Mouse (Mus musculus) gastrocnemius, postnatal 10 days (tissue): ENCODE results near the gene Edn3. TPM values are rescaled to one million over a fixed set of nuclear protein-coding genes. Genes with fewer than 3 reads are reported as not detected.

ENCODE experiments used
- DNase-seq: peaks from one replicate; pipeline ENCODE4 v3.0.0; 2021; ENCODE audit warnings: mixed read lengths
- long read RNA-seq, 2 experiments: library from polyadenylated mRNA; stranded (forward); transcript quantifications; one replicate each; pipeline ENCODE4 v2.0.0; 2021
- total RNA-seq, 2 experiments: library from RNA; stranded (reverse); gene quantifications; 2 replicates each; pipeline ENCODE4 v1.2.3; 2021

Gene Edn3
- 1 to 10 TPM; 8.6 to 8.8 TPM for total RNA-seq
- long read RNA-seq, experiment 1, transcript Edn3-201 (5 exons, 3,117 nt), result major isoform, 7 of 10 reads
- long read RNA-seq, experiment 1, partial matches to known transcripts, result 0 of 10 reads
- long read RNA-seq, experiment 1, other reads (novel, unspliced or antisense), result 2 of 10 reads
- long read RNA-seq, experiment 2, transcript Edn3-201 (5 exons, 3,117 nt), result major isoform, 6 of 11 reads
- long read RNA-seq, experiment 2, partial matches to known transcripts, result 1 of 11 reads
- long read RNA-seq, experiment 2, other reads (novel, unspliced or antisense), result 2 of 11 reads

DNA sequence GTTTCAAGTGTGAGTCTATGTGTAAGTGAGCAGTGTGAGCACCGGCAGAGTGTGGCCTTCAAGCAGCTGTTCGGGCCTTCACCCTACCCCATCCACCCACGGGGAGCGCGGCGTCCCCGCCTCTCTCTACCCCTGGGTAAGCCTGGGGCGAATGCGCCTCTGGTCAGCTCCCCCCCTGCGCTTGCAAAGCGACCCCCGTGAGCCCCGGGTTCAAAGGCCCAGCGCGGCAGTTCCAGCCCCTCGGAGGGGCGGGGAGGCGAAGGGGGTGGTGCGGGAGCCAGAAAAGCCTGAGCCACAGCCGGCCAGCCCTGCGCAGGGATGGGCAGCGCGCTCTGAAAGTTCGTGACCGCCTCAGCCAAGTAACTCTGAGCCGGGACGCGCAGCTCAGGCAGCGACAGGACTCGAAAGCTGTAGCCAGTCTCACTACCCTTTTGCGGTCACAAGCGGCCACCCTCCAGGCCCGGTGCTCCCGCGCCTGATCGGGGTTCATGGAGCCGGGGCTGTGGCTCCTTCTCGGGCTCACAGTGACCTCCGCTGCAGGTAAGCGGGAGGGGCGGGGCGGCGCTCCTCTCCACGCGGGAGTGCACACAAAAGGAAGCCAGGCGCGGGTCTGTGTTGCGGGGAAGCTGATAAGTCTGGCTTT, at the start of gene Edn3:
Gene Edn3 (plus strand): TSS at position 141 of the 643 bp plus-strand sequence.
- peak; percentile 48 for DNase-seq

DNA sequence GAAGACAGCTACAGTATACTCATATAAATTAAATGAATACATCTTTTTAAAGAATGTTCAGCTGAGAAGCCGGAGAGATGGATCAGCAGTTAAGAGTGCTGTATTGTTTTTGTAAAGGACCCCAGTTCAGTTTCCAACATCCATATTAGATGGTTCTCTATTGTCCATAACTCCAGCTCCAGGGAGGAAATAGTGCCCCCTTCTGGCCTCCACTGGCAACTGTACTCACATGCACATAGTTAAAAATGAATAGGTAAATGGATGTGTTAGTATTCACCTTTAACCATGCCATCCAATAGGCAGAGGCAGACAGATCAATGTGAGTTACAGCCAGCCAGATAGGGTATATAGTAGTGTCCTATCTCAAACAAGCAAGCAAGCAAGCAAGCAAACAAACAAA, 48.4 kb upstream of the Edn3 start:
- no peak for DNase-seq

DNA sequence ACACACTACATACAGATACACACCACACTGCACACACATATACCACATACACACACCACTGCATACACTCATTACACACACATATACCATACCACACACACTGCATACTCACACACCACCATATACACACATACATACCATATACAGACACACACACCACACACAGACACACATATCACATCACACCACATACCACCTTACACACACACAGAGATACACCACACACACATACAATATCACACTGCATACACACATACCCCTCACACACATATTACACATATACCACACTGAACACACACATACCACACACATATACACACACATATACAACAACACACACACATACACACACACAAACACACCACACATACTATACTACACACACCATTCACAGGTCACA, 44.5 kb upstream of the Edn3 start:
- DNase-seq, result no peak

DNA sequence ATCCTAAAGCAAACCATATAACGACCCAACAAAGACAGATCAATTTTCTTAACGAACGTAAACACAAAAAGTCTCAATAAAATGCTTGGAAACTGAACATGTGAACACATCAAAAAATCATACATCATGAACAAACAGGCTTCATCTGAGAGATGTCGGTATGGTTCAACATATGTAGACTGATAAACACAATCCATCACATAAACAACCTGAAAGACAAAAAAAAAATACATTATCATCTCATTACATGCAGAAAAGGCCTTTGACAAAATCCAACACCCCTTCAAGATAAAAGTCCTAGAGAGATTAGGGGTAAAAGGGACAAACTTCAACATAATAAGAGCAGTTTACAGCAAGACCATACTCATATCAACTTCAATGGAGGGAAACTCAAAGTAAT, 42.6 kb upstream of the Edn3 start:
- no peak for DNase-seq

DNA sequence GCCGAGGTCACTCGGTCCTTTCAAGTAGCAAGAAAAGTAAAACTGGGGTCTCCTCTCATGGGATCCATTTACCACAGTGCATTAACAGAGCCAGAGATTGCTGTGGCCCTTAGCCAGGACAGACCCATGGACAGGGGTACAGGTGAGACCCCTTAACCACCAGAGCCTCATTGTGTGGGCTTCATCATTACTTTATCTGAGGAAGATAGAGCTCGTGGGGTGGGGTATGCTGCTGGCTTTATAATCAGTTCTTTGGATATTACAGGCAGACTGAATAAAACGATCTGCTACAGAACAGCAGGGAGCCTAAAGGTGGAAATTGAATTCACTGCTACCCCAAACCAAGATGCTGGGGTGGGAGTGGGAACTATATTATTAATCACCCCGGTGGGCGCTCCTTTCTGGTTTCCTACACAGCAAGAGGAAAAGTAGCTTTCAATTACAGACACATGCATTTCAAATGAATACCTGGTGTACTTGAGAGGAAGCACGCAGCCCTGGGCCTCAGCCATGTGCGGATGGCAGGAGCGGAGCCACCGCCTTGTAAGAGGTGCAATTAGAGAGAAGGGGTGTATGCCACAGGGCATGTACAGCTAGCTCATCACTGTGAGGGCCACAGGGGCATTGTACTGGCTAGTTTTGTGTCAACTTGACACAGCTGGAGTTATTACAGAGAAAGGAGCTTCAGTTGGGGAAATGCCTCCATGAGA, 33.1 kb upstream of the Edn3 start:
- DNase-seq, result no peak

DNA sequence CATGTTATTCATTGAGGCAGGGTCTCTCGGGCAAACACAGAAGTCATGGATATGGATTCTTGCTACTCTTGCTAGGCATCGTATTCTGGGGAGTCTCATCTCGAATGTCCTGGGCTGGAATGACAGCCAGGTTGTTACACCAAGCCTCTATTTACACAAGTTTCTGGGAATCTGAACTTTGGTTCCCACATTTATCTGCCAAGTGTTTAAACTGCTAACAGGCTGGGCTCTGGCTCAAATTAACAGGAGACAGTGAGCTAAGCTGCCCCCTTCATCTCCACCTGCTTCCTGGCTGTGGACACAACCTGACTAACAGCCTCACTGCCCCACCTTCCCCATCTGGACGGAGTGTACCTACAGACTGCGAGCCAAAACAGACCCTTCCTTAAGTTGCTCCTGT, 28.5 kb upstream of the Edn3 start:
- DNase-seq, result no peak

DNA sequence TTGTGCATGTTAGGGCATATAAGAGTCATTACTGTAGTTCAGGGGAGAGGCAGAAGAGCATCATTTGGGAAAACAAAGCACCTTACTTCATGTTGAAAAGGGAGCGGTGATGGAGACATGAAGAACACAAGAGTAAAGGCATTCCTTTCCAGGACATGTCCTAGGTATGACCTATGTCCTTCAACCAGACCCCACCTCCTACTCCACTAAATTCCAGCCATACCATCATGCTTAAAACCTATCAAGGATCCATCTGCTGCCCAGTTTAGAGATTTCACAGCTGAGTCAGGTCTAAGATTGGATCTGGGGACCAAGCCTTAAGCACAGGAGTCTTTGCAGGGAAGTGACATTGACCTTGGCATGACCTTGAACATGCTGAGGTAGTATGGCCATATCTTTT, 25.1 kb upstream of the Edn3 start:
- DNase-seq, result no peak

DNA sequence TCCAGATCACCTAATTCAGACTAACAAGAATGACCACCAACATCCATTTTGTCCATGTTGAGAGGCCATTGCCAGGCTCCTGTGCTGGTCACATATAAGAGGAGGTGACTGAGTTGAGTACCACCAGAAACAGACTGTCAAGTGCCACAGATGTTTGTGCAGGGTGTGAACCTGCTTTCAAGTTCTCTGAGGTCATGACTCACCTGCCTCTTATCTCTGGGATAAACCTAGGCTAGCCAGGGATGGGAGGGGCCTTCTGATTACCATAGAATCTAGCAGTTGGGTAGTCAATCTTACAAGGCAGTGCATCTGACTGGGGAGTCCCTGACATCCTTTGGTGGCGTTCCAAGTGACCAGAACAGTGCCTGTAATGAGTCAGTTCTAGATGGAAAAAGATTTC, 13.2 kb upstream of the Edn3 start:
- no peak for DNase-seq

DNA sequence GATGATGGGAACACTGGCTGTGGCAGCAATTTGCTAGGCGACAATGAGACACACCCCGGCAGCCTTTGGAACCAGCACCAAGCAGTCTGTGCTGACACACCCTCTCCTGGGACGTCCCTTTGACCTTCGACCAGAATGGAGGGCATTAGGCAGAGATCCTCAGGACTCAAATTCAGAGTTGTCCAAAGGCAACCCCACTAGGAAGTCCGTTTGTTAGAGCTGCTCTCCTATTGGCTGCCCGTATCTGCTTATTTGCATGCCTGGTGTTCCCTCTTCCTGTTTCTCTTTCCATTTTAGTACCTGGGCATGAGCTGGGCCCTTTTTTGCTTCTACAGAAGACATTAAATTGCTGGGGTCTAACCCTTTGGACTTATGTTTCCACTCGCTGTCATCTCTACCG, 12.0 kb upstream of the Edn3 start:
- DNase-seq, result no peak

DNA sequence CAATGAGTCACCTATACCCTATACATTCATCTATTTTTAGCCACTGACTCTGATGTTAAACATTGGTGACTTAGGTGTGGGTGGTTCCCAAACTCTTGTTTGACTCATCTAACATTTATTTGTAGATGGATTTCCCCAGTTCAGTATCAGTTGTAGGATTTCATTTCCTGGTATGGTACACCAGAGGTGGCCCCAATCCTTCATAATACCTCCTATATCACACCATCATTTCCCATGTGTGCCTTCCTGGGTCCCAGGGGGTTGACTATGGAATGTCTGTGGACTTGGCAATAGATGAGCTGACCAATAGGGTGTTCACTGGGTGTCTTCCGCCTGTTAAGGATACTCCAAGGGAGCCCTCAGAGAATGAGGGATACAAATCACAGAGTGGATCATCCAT, 7.2 kb upstream of the Edn3 start:
- no peak for DNase-seq

DNA sequence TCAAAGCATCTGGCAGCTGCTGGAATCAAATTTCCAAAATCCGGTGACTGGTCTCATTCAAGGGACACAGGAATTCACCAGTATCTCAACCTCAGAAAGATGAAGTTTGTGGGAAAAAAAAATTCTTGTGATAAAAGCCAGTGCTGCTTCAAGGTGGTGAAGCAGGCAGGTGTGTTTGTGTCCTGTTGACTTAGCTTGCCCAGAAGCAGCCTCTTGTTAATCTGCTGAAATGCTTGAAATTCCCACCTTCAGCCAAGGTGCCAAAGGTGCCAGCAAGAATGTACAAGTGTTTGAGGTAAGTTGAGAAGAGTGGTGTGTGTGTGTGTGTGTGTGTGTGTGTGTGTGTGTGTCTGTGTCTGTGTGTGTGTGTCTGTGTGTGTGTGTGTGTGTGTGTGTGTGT, 6.2 kb upstream of the Edn3 start:
- no peak for DNase-seq

DNA sequence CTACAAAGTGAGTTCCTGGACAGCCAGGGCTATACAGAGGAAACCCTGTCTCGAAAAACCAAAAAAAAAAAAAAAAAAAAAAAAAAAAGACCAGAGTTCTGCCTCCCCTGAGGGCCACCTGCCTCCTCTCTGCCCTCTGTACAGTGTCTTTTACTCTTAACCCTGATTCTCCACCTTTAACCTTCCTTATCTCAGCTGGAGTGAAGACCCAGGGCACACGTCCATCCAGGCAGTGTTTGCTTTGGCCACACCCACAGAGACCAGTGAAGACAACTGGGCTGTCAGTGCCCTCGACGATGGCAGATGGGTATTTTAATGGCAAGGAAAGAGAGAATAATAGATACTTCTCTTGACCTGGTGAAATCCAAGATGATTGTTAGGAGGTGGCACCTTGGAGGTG, 1.2 kb upstream of the Edn3 start:
- DNase-seq, result no peak

DNA sequence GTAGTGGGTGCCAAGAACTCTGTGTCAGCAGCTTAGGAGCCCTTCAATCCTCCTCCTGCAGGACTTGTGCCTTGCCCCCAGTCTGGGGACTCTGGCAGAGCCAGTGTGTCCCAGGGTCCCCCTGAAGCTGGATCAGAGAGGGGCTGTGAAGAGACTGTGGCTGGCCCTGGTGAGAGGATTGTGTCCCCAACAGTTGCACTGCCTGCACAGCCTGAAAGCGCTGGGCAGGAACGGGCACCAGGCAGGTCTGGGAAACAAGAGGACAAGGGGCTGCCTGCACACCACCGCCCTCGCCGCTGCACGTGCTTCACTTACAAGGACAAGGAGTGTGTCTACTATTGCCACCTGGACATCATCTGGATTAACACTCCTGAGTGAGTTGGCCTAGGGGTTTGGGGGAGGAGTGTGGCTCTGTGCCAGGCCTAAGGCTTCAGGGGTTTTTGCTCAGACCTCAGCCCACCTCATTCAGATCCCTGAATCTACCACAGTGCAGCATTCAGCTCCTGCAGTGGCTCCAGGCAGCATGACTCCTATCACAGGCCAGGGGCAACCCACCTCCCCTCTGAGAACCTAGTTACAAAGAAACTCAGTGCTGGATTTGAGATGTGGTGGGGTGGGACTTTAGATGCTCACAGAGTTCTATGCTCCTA, 1.2 kb downstream of the Edn3 start:
- DNase-seq, result peak; percentile 27

DNA sequence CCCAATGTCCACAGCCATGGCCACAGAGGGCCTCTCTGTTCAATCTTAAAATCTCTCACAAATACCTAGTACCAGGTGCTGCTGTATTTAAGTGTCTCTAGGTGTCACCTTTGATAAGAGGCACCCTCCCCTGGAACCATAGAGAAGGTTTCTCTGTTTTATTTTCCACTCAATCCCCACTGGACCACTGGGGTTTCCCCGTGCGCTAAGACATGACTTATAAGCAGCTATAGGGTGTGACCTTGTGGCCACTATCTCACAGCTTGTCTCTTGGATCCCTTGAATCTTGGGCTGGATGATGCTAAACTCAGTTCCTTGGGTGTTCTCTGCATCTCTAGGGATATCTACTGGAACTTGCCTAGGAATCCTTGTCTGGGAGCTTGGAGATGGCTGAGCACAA, 1.9 kb downstream of the Edn3 start:
- no peak for DNase-seq

DNA sequence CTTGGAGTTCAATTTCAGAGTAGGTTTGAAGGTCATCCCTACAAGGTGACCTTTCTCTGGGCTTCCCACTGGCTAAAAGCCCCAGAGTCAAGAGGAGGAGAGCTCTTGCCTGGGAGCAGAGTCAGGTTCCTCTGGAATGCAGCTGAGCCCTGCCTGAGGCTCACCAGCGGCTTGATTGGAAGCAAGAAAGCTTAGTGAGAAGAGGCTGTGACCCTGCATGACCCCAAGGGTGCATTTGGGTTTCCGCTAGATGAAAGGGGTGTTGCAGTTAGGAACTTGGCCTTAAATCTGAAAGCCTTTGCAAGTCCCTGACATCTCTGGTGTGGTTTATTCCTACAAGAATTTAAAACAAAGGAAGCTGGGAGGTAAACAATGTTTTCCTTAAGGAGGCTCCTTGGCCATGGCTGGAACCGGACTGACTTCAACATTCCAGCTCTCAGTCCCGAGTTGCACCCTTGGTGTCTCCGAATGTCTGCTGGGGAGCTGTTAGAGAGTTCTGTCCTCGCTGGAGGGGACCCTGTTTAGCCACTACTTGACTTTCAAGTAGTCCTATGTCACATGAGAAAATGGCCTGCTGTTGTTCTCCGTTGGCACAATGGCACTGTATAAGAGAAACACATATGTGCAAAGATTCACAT, 8.6 kb downstream of the Edn3 start:
- no peak for DNase-seq

DNA sequence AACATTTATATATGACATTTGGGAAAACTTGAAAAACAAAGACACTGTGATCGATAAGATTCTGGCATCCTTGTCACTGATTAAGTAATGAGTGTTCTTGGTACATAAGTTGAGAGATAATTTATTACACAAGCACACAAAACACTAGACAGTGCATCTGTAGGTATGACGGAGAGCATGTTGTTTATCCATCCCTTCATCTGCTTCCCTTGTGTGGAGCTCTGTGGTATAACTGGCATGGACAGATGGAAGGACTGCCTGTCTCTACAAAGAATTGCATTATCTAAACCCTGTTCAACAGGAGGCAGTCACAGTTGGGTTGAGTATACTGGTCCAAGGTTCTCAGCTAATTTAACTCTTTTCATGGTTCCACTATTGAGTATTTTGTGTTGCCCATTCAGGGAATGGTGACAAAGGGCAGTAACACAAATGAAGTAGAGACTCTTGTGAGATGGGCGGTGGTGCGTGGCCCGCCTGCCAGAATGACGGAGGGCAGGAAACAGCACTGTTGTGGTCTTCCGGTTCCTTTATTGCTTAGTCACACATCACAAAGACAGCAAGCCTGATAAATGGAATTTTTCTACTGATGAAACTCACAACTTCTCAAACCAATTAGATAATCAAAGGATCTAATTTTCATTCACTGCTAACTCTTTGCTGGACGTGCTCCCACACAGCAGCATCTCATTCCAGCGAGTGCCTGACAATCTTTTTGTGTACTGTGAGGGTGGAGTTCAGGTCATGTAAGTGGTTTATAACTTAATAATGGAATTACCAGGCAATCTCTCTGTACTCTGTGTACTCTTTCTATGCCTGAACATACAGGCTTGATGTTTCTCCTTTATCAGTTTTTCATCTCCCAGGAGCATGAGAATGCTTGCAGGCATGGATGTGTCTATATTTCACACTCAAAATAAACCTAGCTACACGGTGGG, 14.0 kb downstream of the Edn3 start:
- DNase-seq, result no peak

DNA sequence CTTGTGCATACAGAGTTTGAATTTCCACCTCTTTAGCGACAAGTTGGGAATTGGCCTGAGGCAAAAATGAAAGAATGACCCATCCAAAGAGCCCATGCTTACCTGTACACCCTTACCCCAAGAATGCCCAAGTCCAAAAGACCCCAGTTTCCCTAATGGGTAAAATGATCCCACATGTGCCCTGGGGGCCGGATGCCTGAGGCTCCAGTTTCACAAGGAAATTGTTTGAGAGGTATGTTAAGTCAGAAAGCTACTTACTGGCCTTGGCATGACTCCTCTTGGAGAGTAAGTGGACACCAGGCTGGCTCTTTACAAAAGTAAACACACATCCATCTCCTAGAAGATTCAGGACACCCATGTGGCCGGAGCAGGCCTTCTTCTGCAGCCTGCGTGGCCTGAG, 21.6 kb downstream of the Edn3 start:
- no peak for DNase-seq

DNA sequence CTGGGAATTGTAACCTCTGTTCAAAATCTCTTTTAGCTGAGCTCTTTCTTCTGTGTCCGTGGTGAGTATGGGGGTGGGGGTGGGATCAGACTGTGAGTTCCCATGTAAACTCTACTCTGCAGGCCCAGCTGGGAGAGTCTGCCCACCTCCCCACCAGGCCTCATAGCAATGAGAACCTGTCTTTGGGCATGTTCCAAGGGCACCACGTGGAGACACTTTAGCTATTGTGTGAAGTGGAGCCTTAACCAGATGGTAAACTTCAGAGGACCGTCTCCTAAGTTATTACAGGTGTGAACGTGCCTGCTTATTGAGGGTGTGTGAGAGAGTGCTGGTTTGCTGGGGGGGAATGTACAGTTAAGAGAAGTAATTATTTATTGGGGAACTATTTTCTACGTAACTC, 22.5 kb downstream of the Edn3 start:
- no peak for DNase-seq

DNA sequence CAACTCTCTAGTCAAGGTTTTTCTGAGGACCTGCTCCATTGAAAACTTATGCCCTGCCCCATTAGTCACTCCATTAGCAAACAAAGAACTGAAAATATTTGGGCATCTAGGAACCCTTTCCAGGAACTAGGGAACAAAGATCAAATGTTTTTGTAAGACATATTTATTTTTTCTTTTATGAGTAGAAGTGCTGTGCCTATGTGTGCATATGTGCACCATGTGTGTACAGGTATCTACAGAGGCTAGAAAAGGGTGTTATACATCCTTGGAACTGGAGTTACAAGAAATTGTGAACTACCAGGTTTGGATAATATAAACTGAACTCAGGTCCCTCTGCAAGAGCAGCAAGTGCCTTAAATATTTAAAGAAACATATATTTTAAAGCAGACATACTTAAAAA, 28.4 kb downstream of the Edn3 start:
- DNase-seq, result no peak

DNA sequence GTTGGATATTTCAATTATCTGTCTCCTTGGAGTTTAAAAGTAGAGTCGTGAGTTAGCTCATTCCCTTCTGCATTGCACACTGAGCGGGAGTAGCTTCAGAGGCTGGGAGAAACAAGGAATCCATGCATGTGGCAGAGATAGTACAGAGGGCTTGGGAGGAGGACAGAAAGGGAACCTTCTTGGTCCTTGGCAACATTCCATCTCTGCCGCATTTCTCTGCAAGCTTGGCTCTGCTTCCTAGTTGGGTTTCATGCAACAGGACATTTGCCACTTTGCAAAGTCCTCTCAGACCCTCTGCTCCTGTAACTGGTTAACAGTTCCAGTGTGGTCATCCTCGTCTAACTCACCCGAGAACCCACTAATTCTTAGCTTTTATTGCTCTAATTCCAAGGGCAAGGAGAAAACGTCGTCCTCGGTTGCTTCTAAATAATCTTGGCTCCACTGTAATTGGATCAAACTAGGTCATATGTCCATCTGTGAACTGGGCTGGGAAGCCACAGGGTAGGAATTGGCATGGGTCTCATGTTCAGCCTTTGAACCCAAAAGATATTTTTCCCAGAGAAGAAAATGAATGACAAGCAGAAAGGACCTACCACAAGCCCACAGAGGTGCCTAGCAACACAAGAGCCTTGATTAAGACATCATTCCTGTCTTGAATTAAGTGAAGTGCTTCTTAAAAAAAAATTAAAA, 32.2 kb downstream of the Edn3 start:
- DNase-seq, result no peak

DNA sequence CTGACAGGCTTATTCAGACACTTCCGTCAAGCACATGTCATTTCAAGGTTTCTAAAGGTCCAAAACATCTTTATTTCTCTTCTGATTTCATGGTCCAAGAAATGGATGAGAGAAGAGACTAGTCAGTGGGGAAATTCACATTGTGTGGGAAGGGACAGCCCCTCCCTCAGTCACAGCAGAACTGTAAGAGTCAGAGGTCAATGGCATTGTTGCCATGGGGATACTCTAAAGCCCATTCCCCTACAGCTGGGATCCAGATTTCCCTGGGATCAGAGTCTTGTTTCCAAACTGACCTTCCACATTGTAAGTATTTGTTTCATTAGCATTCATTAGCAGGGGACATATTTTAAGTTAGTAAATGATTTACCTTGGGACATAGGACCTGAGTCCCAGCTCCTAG, 32.8 kb downstream of the Edn3 start:
- no peak for DNase-seq
